Mouse (Mus musculus): ENCODE data around the gene Gm5269.
A peak's percentile ranks its signal among the peaks of the same experiment; 100 is the strongest.

Gene Gm5269

GRCm38 (mm10) chr1:45876450-45877198 is 13.4 kb downstream of the Gm5269 start:
- no peak for DNase-seq

- DNase-seq, result no peak
Observed at GRCm38 (mm10) chr1:45875640-45876039, 14.4 kb downstream of the Gm5269 start.

GRCm38 (mm10) chr1:45873250-45873649 is 16.8 kb downstream of the Gm5269 start:
- no peak for DNase-seq

GRCm38 (mm10) chr1:45868479-45869137 is 21.5 kb downstream of the Gm5269 start:
- DNase-seq, result no peak

GRCm38 (mm10) chr1:45868050-45868449 is 22.0 kb downstream of the Gm5269 start:
- no peak for DNase-seq

- no peak for DNase-seq
Observed at GRCm38 (mm10) chr1:45866288-45867018, 23.6 kb downstream of the Gm5269 start.

GRCm38 (mm10) chr1:45865727-45866126 is 24.3 kb downstream of the Gm5269 start:
- no peak for DNase-seq

GRCm38 (mm10) chr1:45865316-45865715 is 24.8 kb downstream of the Gm5269 start:
- DNase-seq, result peak in 1 of 2 experiments; percentile 35

- peak; percentile 37 to 54 for DNase-seq
Observed at GRCm38 (mm10) chr1:45864564-45865014, 25.5 kb downstream of the Gm5269 start.

- no peak for DNase-seq
Observed at GRCm38 (mm10) chr1:45863641-45864040, 26.4 kb downstream of the Gm5269 start.

GRCm38 (mm10) chr1:45861162-45861561 is 28.9 kb downstream of the Gm5269 start:
- DNase-seq, result no peak

GRCm38 (mm10) chr1:45860349-45860748 is 29.7 kb downstream of the Gm5269 start:
- peak in 1 of 2 experiments; percentile 36 for DNase-seq

- no peak for DNase-seq
Observed at GRCm38 (mm10) chr1:45858038-45858437, 32.0 kb downstream of the Gm5269 start.

GRCm38 (mm10) chr1:45845466-45845865 is 44.6 kb downstream of the Gm5269 start:
- no peak for DNase-seq

All from kidney, postnatal 36 days (tissue).